Comparison of ENCODE assay signal across 10 mouse cellular contexts in the genomic region with DNA sequence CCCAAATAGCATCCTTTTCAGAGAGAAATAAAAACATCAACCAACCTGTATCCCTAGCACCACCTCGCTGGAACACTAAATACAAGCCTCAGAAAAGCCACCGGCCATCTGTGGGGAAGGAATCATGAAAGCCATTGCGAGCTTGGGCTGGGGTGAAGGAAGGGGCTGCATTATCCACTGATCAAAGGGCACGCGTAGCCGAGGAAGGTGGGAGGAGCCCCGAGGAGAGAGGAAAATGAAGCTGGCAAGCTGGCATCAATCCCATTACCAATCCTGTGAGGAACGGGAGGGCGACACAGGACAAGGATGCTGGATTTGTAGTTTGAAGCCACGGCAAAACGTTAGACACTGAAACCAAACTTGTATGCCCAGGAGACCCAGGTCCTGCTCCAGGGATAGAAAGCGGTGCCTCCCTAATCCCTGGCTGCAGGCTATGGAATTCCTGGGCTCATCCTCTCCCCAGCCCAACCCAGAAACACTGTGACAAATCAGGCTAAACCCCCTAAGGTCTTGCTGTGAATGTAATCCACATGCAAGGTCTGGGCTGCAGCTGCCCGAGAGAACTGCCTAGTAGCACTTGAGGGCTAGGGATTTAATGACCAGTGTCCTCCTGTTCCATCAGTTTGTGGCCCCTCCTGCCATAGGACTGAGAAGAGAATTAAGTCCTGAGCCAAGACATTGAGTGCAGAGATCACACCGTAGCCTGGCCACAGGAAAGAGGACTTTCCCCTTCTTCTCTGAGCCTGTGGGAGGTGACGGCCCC.
A peak's percentile ranks its signal among the peaks of the same experiment; 100 is the strongest.
DNase-seq lines count a peak whose midpoint lies in the region; ATAC-seq and TF ChIP-seq lines count a peak whose summit lies in the region.
"Had no signal": no experiment of that assay in that cellular context is flagged by ENCODE, and none has a peak within 500 bp of the region (broad histone marks: within the 10 kb centered on the region; RNA-seq: fewer than 3 reads in every experiment).

No protein-coding gene starts in this region.

- peak overlapping the region; percentile 34 for H3K4me2 ChIP-seq in heart, embryonic 12.5 days
- H3K4me2 ChIP-seq in hindbrain, embryonic 11.5 days (replicated peaks; ENCODE audit: low read depth, low read length), result peak overlapping the region; percentile 6
- H3K4me2 ChIP-seq in midbrain, postnatal 0 days (ENCODE audit: low read depth, low read length, poor library complexity, severe bottlenecking), result peak overlapping the region; percentile 21; the same call in 1 of the 2 replicates
- H3K4me2 ChIP-seq: intestine, embryonic 15.5 days; liver, embryonic 15.5 days had no signal

- no peak overlapping the region for H3K27ac ChIP-seq in heart, embryonic 12.5 days (ENCODE audit: poor library complexity, severe bottlenecking)
- no peak overlapping the region for H3K27ac ChIP-seq in hindbrain, embryonic 11.5 days (ENCODE audit: low read depth, low read length)
- H3K27ac ChIP-seq in midbrain, postnatal 0 days (ENCODE audit: low read depth, low read length), result no peak overlapping the region
- H3K27ac ChIP-seq: intestine, embryonic 15.5 days; liver, embryonic 15.5 days had no signal

- H3K27me3 ChIP-seq in heart, embryonic 12.5 days (replicated peaks), result peaks cover 51% of the 10 kb centered on the region
- H3K27me3 ChIP-seq in hindbrain, embryonic 11.5 days (ENCODE audit: control insufficient read depth, insufficient read depth, low read length), result 0 out of 2 replicates have a peak, but pooled peaks cover 3% of the 10 kb centered on the region
- 0 out of 2 replicates have a peak, but pooled peaks cover 3% of the 10 kb centered on the region for H3K27me3 ChIP-seq in midbrain, postnatal 0 days (ENCODE audit: insufficient read depth, low read length)
- H3K27me3 ChIP-seq: intestine, embryonic 15.5 days; liver, embryonic 15.5 days had no signal

- TF ChIP-seq CTCF in midbrain, postnatal 0 days (IDR thresholded peaks at IDR 0.05), result no peak

- peaks cover 16% of the 10 kb centered on the region for H3K4me1 ChIP-seq in heart, embryonic 12.5 days (replicated peaks)
- peaks cover 6% of the 10 kb centered on the region for H3K4me1 ChIP-seq in hindbrain, embryonic 11.5 days (replicated peaks; ENCODE audit: control insufficient read depth, insufficient read depth, low read length)
- peaks cover 8% of the 10 kb centered on the region; the same call in 1 of the 2 replicates for H3K4me1 ChIP-seq in midbrain, postnatal 0 days (ENCODE audit: insufficient read depth, low read length)
- H3K4me1 ChIP-seq: liver, embryonic 15.5 days had no signal

- H3K9me3 ChIP-seq in heart, embryonic 12.5 days (replicated peaks), result no peaks in the 10 kb centered on the region
- H3K9me3 ChIP-seq in hindbrain, embryonic 11.5 days (ENCODE audit: control insufficient read depth, low read length), result no peaks in the 10 kb centered on the region
- no peaks in the 10 kb centered on the region for H3K9me3 ChIP-seq in midbrain, postnatal 0 days (ENCODE audit: low read length)
- H3K9me3 ChIP-seq: intestine, embryonic 15.5 days; liver, embryonic 15.5 days had no signal

- intact Hi-C loops in heart, postnatal 25 days (cut with DNase I), result no loop called here

- no peaks in the 10 kb centered on the region for H3K36me3 ChIP-seq in heart, embryonic 12.5 days
- no peaks in the 10 kb centered on the region for H3K36me3 ChIP-seq in hindbrain, embryonic 11.5 days (ENCODE audit: control insufficient read depth, insufficient read depth, low read length)
- H3K36me3 ChIP-seq in midbrain, postnatal 0 days (ENCODE audit: insufficient read depth, low read length), result no peaks in the 10 kb centered on the region
- H3K36me3 ChIP-seq: intestine, embryonic 15.5 days; liver, embryonic 15.5 days had no signal

- ATAC-seq in heart, embryonic 12.5 days (ENCODE audit: insufficient number of reproducible peaks, low FRiP score), result no peak
- ATAC-seq in hindbrain, embryonic 11.5 days (ENCODE audit: low FRiP score), result 0 out of 2 replicates have a peak, but pooled peaks have one; percentile 49
- ATAC-seq in midbrain, postnatal 0 days (ENCODE audit: low FRiP score), result no peak
- ATAC-seq: intestine, embryonic 15.5 days had no signal

- 14% methylated on average over 15 of the region's 15 CpGs for WGBS in heart, embryonic 12.5 days
- WGBS in hindbrain, embryonic 11.5 days, result 17% methylated on average over 15 of the region's 15 CpGs
- WGBS in midbrain, postnatal 0 days, result 6% methylated on average over 15 of the region's 15 CpGs

- 0 out of 2 replicates have a peak overlapping the region, but pooled peaks have one; percentile 2 for H3K9ac ChIP-seq in heart, embryonic 12.5 days
- 0 out of 2 replicates have a peak overlapping the region, but pooled peaks have one; percentile 15 for H3K9ac ChIP-seq in hindbrain, embryonic 11.5 days (ENCODE audit: low read depth, low read length)
- H3K9ac ChIP-seq in midbrain, postnatal 0 days (replicated peaks; ENCODE audit: low read length, poor library complexity, severe bottlenecking), result 0 out of 2 replicates have a peak overlapping the region, but pooled peaks have one; percentile 1
- H3K9ac ChIP-seq: intestine, embryonic 15.5 days; liver, embryonic 15.5 days had no signal

- H3K4me3 ChIP-seq in heart, embryonic 12.5 days, result no peak overlapping the region
- no peak overlapping the region for H3K4me3 ChIP-seq in hindbrain, embryonic 11.5 days (ENCODE audit: low read depth, low read length)
- H3K4me3 ChIP-seq in midbrain, postnatal 0 days (ENCODE audit: low read depth, low read length), result no peak overlapping the region
- H3K4me3 ChIP-seq: intestine, embryonic 15.5 days; liver, embryonic 15.5 days had no signal

- DNase-seq in heart, postnatal 25 days (ENCODE audit: low spot score), result no peak
- DNase-seq in embryo, embryonic 9.5 days (ENCODE audit: extremely low spot score), result peak; percentile 50
- peak; percentile 34 for DNase-seq in hindbrain, embryonic 11.5 days (ENCODE audit: low spot score)
- peak; percentile 37 for DNase-seq in midbrain, postnatal 0 days (ENCODE audit: low spot score)
- no peak for DNase-seq in MN1 (ENCODE audit: low spot score)
- DNase-seq in thymus, adult 18-20 months, result no peak
- no peak for DNase-seq in kidney, postnatal 25 days

Comparison
In these comparisons a context has a peak if more than half of its experiments do, and no peak if none do; other contexts are left out.
1. DNase-seq: peak in embryo, embryonic 9.5 days (single experiment), hindbrain, embryonic 11.5 days (single experiment) and midbrain, postnatal 0 days (single experiment); none in heart, postnatal 25 days (single experiment), MN1 (single experiment), thymus, adult 18-20 months (0 of 2) and kidney, postnatal 25 days (0 of 2).
2. Peak in every context shown above with its lines, with median percentiles within 50 percentile points of each other: H3K4me2 ChIP-seq and H3K9ac ChIP-seq.